Mouse (Mus musculus): ENCODE results near the gene Il15. TPM values are rescaled to one million over a fixed set of nuclear protein-coding genes. Genes with fewer than 3 reads are reported as not detected.

Il15 gene
- 1 to 10 TPM in 1 of 2 experiments, under 1 TPM in 1; 0.80 to 1.3 TPM for total RNA-seq (2021)

- no peak for DNase-seq
Measured at GRCm38 (mm10) chr8:82402686-82403330, at the start of gene Il15. Il15 (minus strand) TSS chr8:82403222.

- DNase-seq = no peak
Measured at GRCm38 (mm10) chr8:82444897-82445296, 41.9 kb upstream of the Il15 start.

DNA sequence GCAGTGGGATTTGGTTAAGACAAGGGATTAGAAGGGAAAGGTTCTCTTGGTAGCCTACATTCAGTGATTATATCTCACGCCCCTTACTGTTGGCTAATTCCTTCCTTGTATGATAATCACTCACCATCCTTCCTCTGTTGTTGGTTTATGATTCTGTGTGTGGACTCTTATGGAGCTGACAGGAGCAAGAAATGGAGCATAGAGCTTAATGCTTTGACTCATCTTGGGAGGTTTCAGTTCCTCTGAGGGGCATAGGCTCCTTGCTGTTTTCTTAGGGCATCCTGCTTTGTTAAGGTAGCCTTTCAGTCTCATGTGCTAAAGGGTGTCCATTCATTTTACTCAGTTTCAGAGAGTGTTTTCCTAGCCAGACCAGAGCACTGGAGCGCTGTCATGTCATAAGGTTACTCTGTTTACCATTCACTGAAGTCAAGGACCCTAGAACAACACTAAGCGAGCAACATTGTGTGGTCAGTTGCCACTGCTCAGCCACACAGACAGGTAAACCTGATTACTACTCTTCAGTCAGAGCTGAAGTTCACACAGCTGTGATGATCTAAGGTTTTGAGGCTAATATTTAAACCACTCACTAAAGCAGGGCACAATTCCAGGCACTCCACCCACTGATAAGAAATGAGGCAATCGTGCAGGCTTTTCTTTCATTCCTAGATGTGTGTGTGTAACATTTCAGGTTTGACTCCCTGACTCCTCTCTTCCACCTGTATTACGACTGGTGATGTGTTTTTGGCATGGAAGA lies 13.7 kb upstream of the Il15 start:
- no peak for DNase-seq

DNA sequence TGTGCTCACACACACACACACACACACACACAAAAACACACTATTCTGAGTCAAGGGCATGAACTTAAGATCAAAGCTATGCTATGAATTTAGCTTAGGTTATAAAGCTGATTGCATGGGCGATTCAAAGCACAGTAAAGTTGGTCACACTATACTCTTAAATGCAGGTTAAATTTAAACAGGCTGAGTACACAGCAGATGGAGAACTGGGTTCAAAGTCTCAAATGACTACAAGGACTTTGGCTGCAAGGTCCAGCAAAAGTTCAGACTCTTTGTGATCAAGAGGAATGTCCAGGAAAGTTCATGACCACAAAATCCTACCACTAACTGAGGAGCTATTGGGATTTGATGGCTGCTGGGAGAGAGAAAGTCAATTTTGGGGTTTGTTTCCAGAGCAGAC lies 12.5 kb upstream of the Il15 start:
- DNase-seq = no peak

DNA sequence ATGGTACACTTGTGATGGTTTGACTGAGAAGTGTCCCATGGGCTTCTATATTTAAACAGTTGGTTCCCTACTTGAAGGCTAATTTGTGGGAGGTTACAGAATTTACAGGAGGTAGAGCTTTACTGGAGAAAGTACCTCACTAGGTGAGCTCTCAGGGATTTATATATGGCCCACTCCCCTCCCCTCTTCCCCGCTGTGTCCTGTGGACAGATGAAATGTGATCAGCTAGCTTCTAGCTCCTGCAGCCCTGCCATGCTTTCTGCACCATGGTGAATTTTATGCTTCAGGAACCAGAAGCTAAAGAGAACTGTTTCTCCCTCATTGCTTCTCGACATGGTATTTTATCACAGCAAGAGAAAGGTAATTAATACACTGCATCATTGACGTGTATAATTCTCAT lies 7.1 kb upstream of the Il15 start:
- DNase-seq = no peak

DNA sequence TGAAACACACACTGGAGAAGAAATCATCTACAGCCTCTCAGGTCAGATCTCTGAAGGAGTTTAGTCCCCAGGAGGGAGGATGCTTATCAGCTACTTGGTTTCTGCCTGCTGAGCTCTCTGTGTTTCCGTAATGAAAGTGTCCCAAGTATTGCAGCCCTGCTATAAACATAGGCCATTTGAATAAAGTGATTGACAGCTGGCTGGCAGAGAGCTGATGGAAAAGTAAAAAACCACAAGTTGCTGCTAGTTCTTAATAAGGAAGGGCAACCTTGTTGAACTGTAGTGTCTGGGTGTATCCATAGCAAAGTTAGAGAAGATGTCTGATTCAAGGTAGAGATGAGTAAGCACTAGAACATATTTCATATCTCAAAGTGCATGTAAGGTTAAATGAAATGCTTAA lies 4.0 kb upstream of the Il15 start:
- DNase-seq = no peak

DNA sequence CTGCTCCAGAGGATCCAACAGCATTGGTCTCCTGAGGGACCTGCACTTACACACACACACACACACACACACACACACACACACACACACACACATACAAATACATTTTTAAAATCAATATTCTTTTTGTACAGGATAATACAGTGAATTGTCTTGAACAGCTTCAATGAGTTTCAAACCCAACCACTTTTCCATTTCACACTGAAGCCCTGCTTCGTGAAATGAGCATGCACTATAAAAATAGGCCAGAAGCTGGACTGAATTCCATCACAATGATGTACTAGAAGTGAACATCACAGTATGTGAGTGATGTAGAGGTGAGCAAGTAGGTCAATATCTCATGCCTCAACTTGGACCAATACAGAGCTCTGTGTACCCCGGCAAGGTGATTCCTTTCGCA lies 1.0 kb upstream of the Il15 start:
- no peak for DNase-seq

DNA sequence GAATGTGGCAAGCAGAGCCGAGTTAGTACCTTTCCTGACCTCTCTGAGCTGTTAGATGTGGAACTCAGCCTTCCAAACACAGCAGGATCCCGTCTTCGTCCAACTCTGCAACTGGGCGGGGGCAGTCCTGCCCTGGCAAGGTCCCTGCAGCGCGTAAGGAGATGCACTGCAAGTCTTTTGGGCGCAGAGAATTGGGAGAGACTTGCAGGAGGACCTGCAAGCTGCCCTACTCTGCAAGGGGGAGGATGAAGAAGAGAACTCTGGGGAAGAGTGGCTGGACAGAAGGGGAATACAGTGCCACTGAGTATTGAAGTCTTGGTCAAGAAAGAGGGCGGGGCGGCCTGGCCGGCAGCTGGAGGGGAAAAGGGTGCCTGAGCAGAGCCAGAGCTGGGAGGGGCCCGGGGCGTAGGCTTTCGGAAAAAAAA lies 749 bp downstream of the Il15 start:
- DNase-seq = peak in 1 of 2 experiments; percentile 2

GRCm38 (mm10) chr8:82401490-82401889 lies 1.5 kb downstream of the Il15 start:
- no peak for DNase-seq

DNA sequence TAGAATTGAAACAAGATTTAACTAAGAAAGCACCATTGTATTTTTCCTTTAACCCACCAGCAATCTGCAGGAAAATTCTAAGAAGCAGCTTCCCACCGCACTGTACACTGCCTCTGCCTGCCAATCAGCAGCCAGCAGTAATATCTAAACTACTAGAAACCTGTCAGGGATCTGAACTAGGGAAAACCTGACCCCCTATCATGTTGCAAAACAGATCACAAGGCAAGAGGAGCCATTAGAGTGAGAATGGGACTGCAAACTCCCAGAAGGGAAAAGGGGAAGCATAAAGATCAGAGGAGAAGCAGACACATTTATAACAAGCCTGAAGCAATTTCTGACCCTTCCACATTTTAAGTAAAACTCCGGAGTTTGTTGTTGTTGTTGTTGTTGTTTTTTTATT lies 2.0 kb downstream of the Il15 start:
- DNase-seq = no peak

- DNase-seq = no peak
Measured at GRCm38 (mm10) chr8:82400376-82400775, 2.6 kb downstream of the Il15 start.

DNA sequence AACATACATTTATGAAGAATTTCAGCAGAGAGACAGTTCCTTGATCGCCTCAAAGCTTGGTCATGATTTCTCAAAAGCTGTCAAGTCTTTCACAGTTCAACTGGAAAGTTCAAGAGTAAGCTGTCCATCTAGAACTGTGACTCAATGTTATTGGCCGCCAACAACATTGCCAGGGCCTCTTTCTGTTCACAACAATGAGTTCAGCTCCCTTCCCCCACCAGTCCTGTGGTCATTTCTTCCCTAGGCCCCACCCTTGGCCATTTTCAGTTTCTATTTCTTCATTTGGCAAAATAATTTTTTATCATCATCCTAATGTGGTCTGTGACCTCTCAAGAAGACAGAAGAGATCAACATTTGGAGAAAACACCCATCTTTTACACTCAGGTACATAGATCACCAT lies 4.5 kb downstream of the Il15 start:
- no peak for DNase-seq

DNA sequence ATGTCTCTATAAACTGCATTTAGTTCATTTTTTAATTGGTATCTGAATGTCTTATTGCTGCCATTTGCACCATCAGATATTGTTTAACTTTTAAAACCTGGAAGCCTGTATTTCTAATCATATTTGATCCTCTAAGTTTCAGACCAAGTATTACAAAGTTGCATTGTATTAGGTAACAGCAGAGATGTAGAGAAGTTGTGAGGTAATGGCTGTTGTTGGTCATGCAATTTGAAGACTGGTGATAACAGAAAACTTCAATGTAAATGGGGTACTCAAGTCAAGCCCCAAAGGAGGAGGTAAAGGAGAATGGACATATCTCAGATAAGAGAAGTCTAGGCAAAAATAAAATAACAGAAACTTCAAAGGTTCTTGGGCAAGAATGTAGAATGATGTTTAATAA lies 11.8 kb downstream of the Il15 start:
- no peak for DNase-seq

GRCm38 (mm10) chr8:82388356-82388902 lies 14.6 kb downstream of the Il15 start:
- DNase-seq = no peak

DNA sequence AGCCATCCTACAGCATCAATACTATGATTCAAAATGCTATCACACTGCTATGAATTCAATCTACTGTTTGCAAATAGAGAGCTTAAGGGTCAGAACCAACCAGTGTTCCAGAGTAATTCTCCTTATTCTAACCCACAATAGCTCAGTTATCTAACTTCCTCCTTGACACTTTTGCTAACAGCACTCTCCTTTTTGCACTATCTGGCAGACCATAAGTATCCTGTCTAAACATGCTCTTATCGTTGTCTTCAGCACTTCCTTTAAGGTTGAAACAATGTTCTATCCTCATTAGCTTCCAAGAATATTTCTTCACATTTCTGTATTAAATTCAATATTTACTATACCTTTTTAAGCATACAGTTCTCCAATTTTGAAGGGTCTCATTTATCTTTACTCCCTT lies 15.4 kb downstream of the Il15 start:
- DNase-seq = no peak

GRCm38 (mm10) chr8:82385867-82386266 lies 17.2 kb downstream of the Il15 start:
- no peak for DNase-seq

DNA sequence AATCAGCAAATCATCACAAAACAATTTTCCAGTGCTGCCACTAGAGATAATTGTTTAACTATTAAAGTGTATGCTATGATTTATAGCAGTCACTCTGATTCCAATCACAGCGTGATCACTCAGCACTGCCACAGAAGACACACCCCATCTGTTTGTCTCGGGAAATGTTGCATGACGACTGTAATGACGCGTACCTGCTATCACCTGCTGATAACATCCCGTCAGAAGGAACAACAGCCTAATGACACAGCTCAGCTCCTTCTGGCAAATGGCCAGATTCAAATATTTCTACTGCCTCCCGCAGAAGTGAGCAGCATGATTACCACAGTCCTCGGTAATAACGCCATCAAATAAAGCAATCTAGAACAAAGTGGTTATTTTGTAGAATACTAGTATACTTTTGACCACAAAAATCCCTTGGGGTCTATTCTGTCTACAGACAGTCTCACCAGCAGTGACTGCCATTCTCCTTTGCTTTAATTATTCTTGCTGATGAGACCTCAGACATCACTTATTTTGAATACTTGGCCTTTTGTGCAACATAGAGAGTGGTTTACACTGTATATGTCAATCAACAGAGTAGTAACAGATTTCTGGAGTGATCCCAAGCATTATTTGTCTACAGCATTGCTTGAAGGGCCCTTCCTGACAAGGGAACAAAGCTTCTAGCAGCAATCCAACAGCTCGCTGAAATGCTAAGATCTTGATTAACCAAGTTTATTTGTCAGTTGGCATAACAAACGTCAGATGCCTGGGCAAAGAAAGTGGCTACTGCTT lies 18.4 kb downstream of the Il15 start:
- no peak for DNase-seq

DNA sequence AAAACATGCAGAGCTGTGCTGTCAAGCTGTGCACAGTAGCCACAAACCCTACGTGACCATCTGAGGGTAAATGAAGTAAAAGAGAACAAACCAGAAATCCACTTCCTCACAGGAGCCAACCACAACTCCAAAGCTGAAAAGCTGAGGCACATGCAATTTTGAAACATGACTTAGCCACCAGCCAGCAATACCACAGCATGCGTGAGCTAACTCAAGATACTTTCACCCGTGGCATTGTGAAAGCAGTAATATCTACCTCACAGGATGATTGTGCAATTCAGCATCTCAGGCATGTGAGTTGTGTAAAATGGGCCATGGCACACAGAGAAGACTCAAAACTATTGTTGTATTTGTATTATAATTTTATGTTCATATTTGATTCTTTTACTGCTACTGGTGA lies 19.7 kb downstream of the Il15 start:
- no peak for DNase-seq

GRCm38 (mm10) chr8:82382316-82382715 lies 20.7 kb downstream of the Il15 start:
- DNase-seq = no peak

DNA sequence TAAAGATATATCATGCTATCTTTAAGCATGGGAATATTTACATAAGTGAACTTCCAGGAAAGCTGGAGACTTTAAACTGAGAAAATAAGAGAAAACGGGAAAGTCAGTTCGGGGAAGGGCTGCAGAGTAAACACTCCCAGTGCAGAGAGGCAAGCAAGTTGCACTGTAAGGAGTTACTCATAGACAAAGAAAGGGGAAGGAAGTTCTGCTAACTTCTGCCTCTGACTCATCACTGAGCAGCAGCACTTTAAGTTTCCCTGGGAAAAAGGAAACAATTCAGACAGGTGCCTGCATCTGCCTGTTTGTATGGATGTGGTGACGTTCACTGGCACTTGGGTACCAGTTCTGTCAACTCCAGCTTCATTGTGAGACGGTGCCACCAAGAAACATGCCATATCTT lies 28.6 kb downstream of the Il15 start:
- DNase-seq = no peak

DNA sequence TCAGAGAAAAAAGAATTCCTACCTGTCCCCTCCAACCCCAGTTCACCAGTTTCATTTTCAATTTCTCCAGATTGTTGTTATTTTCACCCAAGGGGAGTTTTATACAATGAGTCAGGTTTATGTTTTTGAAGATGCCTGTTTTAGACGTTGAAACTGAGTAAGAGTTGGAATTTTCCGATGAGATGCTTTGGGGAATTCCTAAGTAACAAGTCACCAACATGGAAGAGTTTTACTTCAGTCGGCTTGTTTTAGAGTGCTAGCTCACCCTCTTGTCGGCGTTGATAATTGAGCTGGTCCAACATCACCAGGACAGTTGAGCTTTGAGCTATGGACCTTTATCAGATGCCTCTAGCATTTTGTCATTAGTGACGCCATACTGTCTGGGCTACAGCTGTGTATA lies 30.2 kb downstream of the Il15 start:
- DNase-seq = no peak

DNA sequence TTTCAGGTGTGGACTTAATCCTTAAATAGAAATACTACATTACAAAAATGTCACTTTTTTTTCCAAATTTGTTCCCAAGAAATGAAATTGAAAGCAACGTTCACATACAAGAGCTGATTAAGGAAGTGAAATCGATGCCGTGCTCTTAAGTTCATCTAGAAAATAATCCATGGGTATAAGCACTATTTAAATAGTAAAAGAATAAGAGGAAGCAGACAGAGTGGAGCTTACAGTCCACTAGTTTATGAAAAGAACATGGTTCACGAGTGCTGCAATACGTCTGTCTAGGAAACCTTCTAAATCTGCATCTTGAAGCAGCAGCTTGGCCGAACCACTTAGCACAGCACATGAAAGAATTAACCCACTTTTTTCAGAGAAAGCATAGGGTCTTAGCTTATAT lies 32.4 kb downstream of the Il15 start:
- DNase-seq = no peak

DNA sequence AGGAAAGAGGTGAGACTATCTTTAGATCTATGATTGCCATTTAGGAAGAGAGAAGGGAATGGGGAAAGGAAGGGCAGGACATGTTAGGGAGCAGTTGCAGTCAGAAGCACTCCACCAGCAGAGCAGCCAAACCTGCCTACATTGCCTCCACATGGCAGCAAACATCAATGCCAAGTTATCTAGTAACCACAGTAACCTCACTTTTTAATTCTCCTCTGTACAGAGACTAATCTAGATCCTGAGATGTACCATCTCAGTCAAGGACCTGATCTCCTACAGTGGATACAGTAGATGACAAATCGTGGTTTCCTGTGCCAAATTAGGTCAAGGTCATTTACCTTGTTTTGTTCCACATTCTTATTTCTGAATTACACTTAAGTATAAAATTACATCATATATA lies 42.0 kb downstream of the Il15 start:
- DNase-seq = no peak
